Mouse (Mus musculus) midbrain, embryonic 10.5 days (tissue): ENCODE measurements around the gene Siah1b. TPM values are rescaled to one million over a fixed set of nuclear protein-coding genes. Genes with fewer than 3 reads are reported as not detected.

ENCODE experiments used
- DNase-seq: peaks from one replicate; pipeline ENCODE4 v3.0.0-alpha.2; 2017; ENCODE audit warnings: low spot score
- H3K27ac ChIP-seq: fragments of 300-500 bp; sonication (generic); replicated peaks from 2 replicates; pipeline ENCODE4 v1.5.1; 2016; ENCODE audit warnings: mild to moderate bottlenecking
- H3K27me3 ChIP-seq: fragments of 300-500 bp; sonication (generic); 2 replicates; pipeline ENCODE4 v1.6.1; 2016; ENCODE audit warnings: low read depth, mild to moderate bottlenecking; ENCODE audit not compliant: poor library complexity, severe bottlenecking
- H3K36me3 ChIP-seq: fragments of 300-500 bp; sonication (generic); 2 replicates; pipeline ENCODE4 v1.6.1; 2016; ENCODE audit warnings: mild to moderate bottlenecking, moderate library complexity
- H3K4me1 ChIP-seq: fragments of 300-500 bp; sonication (generic); 2 replicates; pipeline ENCODE4 v1.6.1; 2016
- H3K4me3 ChIP-seq: fragments of 300-500 bp; sonication (generic); 2 replicates; pipeline ENCODE4 v1.5.1; 2016; ENCODE audit warnings: mild to moderate bottlenecking, moderate library complexity
- H3K9me3 ChIP-seq: fragments of 300-500 bp; sonication (generic); replicated peaks from 2 replicates; pipeline ENCODE4 v1.6.1; 2016; ENCODE audit warnings: mild to moderate bottlenecking
- WGBS: fragments of 180-500 bp; shearing (Covaris S2); methylation state at CpG from one replicate; pipeline ENCODE4 v1.1.7; 2016; 5-methylcytosine and 5-hydroxymethylcytosine counted together
- polyA plus RNA-seq: library from polyadenylated mRNA; unstranded; fragments of >200 nt; fragmentation: Nextera tagmentation; extraction: Ambion mirVana; gene quantifications from 2 replicates; pipeline ENCODE4 v1.2.1, GENCODE M21; 2016

Gene Siah1b
- 44.5 and 49.8 TPM in 2 replicates for polyA plus RNA-seq

DNA sequence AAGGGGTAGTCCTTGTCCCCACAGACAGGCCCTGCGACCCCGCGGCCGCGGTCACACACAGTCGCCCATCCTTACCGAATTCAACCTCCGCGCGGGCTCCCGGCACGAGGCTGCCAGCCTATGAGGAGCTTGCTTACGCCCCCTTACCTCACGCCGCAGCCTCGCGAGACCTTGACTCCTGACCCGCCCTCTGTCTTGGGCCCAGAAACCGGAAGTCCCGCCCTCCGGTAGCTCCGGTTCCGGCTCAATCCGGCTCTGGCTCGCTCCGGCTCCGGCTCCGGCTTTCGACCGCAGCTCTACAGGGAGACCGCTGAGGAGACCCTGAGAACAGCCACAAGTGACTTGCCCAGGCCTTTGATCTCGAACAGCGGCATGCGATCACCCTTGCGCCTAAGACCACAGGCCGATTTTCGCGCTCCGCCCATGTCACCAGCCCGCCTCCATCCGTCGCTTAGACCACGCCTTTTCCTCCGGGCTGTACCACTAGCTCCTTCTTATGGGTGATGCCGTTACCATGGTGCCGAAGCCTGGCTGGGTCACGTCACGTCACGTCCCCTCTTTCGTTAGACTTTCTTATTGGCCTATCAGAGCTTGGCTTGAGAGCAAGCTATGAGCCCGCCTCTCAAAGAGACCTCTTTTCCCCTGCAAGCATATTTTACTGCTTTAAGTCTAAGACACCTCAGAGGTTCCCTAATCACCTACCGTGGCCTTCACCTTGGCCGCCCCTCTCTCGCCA, at the start of gene Siah1b:
Gene Siah1b (minus strand): TSS at position 454 of the 736 bp plus-strand sequence.
- Histone ChIP-seq H3K36me3 (peaks cover 25% of the 10 kb centered on the region), H3K4me3 (peak within 1 kb of the TSS; percentile 63), H3K27me3 (peaks cover 79% of the 10 kb centered on the region), H3K27ac (peak within 1 kb of the TSS; percentile 96), H3K9me3 (no peaks in the 10 kb centered on the region), H3K4me1 (peaks cover 7% of the 10 kb centered on the region; the same call in 1 of the 2 replicates)
- DNase-seq: peak; percentile 89
- 22% methylated on average over 54 of the region's 54 CpGs for WGBS

DNA sequence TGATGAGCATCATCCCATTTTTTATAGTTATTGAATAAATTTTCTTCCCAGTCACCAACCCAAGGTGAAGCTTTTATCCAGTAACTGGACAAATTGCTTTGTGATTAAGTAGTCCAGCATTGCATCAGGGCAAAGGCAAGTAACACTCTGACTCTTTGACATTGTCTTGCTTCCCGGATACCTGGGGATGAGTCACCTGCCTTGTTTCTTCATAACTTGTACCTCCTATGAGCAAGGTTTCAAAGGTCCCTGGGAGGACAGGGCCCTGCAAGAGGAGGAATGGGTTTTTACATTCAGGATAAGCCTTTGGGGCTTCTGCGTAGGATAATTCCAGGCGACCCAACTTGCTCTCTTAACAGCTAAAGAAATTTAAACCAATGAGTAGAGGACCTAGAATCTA, 47.6 kb upstream of the Siah1b start:
- Histone ChIP-seq H3K27me3 (peaks cover 72% of the 10 kb centered on the region), H3K4me3 (no peak overlapping the region), H3K36me3 (no peaks in the 10 kb centered on the region), H3K27ac (no peak overlapping the region), H3K4me1 (no peaks in the 10 kb centered on the region), H3K9me3 (no peaks in the 10 kb centered on the region)
- WGBS: 97% methylated on average over 3 of the region's 3 CpGs
- DNase-seq: no peak

- Histone ChIP-seq H3K4me3 (no peak overlapping the region), H3K27ac (no peak overlapping the region), H3K4me1 (no peaks in the 10 kb centered on the region), H3K27me3 (peaks cover 55% of the 10 kb centered on the region), H3K36me3 (no peaks in the 10 kb centered on the region), H3K9me3 (no peaks in the 10 kb centered on the region)
- WGBS: 89% methylated on average over 6 of the region's 6 CpGs
- DNase-seq: no peak
These were observed 37.5 kb upstream of the Siah1b start for GRCm38 (mm10) chrX:164113744-164114143.

- DNase-seq: no peak
- 86% methylated on average over 3 of the region's 3 CpGs for WGBS
- Histone ChIP-seq H3K9me3 (no peaks in the 10 kb centered on the region), H3K36me3 (no peaks in the 10 kb centered on the region), H3K4me3 (no peak overlapping the region), H3K27ac (no peak overlapping the region), H3K4me1 (no peaks in the 10 kb centered on the region), H3K27me3 (peaks cover 76% of the 10 kb centered on the region)
These were observed 34.9 kb upstream of the Siah1b start for GRCm38 (mm10) chrX:164111146-164111545.

DNA sequence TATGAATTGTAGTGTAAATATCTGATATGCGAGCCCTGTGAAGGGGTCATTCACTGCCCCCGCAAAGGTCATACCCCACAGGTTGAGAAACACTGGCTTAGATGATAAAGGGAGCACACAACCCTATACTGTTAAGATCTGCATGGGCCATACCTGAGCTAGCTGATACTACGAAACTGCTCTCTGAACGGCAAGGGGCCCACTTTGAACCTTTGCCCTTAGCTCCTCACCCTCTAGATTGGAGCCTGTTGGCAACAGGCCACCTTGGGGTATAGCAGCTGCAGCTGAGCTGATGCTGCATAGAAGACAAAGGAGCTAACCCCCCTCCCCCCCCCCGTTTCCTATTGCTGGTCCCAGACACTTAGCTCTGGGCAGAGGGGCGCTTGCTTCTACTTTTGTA, 26.4 kb upstream of the Siah1b start:
- H3K9me3 ChIP-seq: no peaks in the 10 kb centered on the region
- no peaks in the 10 kb centered on the region for H3K4me1 ChIP-seq
- no peak for DNase-seq
- no peak overlapping the region for H3K27ac ChIP-seq
- 75% methylated on average over 6 of the region's 6 CpGs for WGBS
- H3K27me3 ChIP-seq: peaks cover 88% of the 10 kb centered on the region
- H3K4me3 ChIP-seq: no peak overlapping the region
- no peaks in the 10 kb centered on the region for H3K36me3 ChIP-seq

DNA sequence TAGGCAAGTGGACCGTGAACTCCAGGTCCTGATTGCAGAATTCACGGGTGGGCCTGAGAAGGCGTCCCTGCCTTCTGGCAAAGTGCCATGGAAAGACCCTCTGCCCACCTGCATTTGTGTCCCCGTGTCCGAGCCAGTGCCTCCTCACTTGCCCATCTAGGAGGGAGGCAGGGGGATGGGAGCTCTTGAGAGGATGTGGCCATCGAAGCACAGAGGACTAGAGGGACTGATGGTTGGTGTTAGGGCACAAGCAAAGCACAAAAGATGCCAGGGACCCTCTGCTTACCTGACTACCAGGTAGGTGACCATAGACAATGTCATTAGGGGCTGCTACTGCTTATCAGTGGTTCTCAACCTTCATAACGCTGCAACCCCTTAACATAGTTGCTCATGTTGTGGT, 25.9 kb upstream of the Siah1b start:
- no peak for DNase-seq
- peaks cover 86% of the 10 kb centered on the region for H3K27me3 ChIP-seq
- WGBS: 92% methylated on average over 7 of the region's 7 CpGs
- no peak overlapping the region for H3K4me3 ChIP-seq
- no peak overlapping the region for H3K27ac ChIP-seq
- H3K36me3 ChIP-seq: no peaks in the 10 kb centered on the region
- no peaks in the 10 kb centered on the region for H3K4me1 ChIP-seq
- H3K9me3 ChIP-seq: no peaks in the 10 kb centered on the region

GRCm38 (mm10) chrX:164101483-164101882, 25.2 kb upstream of the Siah1b start:
- H3K36me3 ChIP-seq: no peaks in the 10 kb centered on the region
- H3K4me1 ChIP-seq: no peaks in the 10 kb centered on the region
- H3K27ac ChIP-seq: no peak overlapping the region
- no peaks in the 10 kb centered on the region for H3K9me3 ChIP-seq
- DNase-seq: no peak
- peaks cover 85% of the 10 kb centered on the region for H3K27me3 ChIP-seq
- no peak overlapping the region for H3K4me3 ChIP-seq

DNA sequence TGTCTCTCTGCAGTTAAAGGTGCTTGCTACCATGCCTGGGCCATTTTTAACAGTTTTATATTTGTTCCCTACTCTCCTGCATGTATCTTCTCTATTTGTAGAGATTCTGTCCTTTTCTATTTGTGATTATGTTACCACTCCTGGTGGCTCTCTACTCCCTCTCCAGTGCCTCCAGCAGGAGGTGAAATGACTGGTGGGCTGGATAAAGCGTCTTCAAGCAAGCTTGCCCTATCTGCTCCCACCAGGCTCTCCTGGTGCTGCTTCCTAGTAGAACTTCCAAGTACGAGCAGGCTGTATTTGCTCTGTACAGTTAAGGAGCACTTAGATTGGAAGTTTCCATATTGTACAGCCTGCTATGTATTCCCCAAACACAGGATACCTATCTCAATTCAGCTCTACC, 19.5 kb upstream of the Siah1b start:
- DNase-seq: no peak
- Histone ChIP-seq H3K9me3 (no peaks in the 10 kb centered on the region), H3K4me1 (no peaks in the 10 kb centered on the region), H3K27ac (no peak overlapping the region), H3K27me3 (peaks cover 92% of the 10 kb centered on the region), H3K4me3 (no peak overlapping the region), H3K36me3 (no peaks in the 10 kb centered on the region)
- WGBS: 71% methylated on average over 2 of the region's 2 CpGs

GRCm38 (mm10) chrX:164093435-164093834, 17.1 kb upstream of the Siah1b start:
- Histone ChIP-seq H3K4me3 (no peak overlapping the region), H3K36me3 (no peaks in the 10 kb centered on the region), H3K9me3 (no peaks in the 10 kb centered on the region), H3K27ac (no peak overlapping the region), H3K4me1 (no peaks in the 10 kb centered on the region), H3K27me3 (peaks cover 96% of the 10 kb centered on the region)
- WGBS: 79% methylated on average over 5 of the region's 5 CpGs
- DNase-seq: no peak

DNA sequence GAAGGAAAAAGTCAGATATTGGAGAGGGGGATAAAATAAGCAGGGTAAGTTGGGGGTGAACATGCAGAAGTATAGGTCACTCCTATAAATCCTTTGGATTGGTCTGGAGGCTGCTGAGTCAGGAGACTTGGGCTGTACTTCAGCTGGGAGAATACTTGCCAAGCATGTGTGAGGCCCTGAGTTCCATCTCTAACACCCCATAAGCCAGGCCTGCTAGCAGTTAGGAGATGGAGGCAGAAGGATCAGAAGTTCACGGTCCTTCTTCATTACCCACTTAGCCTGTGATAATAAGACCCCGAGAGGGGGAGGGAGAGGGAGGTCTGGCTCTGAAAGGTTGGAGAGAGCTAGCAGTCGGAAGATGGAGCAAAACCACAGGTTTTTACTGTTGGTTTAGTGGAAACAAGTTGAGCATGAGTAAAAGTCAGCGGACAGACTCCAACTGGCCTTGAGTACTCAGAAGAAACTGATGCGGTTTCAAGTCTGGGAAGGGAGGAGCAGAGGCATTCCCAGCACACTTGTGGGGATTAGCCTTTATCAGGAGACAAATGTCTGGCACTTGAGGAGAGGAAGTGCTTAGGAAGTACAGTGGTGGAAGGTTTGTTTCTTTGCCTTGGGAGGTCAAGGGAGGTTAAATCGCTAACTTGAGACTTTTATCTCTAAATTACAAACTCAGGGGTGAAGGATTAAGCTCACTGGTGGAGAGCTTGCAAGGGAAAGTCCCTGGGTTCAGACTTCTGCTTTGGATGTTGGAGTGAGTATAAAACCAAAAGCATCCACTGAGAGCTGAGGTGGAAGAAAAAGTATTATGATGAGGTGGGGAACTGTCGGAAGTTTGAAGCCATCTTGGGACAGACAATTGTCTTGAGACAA, 16.2 kb upstream of the Siah1b start:
- H3K27ac ChIP-seq: no peak overlapping the region
- H3K9me3 ChIP-seq: no peaks in the 10 kb centered on the region
- no peaks in the 10 kb centered on the region for H3K4me1 ChIP-seq
- H3K36me3 ChIP-seq: no peaks in the 10 kb centered on the region
- peaks cover 95% of the 10 kb centered on the region for H3K27me3 ChIP-seq
- no peak overlapping the region for H3K4me3 ChIP-seq
- no peak for DNase-seq
- 54% methylated on average over 7 of the region's 7 CpGs for WGBS

DNA sequence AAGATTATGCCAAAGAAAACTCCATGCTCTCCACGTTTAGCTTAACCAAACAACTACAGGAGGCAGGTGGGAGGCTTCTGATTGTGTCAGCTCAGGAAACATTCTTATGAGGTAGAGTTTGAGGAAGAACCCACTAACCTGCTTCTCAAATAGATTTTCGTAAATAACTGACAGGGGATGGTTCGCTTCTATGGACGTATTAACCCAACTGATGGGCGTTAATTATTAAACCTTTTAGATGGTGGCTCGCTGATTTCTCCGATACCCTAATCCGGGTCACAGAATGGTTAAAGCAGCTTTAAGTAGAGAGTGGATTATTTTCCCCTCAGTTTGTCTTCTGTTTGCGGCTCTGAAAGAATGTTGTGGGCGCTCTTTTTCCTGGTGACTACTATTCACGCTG, 13.6 kb upstream of the Siah1b start:
- no peak for DNase-seq
- Histone ChIP-seq H3K9me3 (no peaks in the 10 kb centered on the region), H3K27me3 (peaks cover 91% of the 10 kb centered on the region), H3K4me1 (no peaks in the 10 kb centered on the region), H3K36me3 (no peaks in the 10 kb centered on the region), H3K4me3 (no peak overlapping the region), H3K27ac (no peak overlapping the region)
- 72% methylated on average over 11 of the region's 11 CpGs for WGBS

DNA sequence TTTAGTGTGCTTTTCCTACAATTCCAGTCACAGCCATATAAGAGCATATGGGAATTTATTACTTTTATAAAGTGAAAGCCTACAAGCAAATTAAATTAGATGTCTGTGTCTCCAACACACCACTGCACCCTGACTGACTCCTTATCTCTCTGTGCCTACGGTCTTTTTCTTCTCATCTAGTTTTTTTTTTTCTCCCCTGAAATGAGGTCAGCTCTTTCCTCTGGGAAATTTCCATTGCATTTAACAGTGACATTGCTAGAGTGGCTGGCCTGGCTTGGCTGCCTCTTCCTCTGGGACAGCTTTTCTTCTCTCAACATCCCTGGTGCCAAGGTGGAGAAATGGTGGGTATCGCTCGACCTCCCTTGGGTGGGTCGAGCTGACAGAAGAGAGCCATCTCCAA, 12.3 kb upstream of the Siah1b start, which contains the start of gene Cltrn:
Gene Cltrn (plus strand): TSS at position 249 of the 400 bp plus-strand sequence.
- H3K36me3 ChIP-seq: no peaks in the 10 kb centered on the region
- peaks cover 90% of the 10 kb centered on the region for H3K27me3 ChIP-seq
- DNase-seq: no peak
- no peak within 1 kb of the TSS for H3K27ac ChIP-seq
- WGBS: 87% methylated on average over 4 of the region's 4 CpGs
- H3K9me3 ChIP-seq: no peaks in the 10 kb centered on the region
- H3K4me3 ChIP-seq: no peak within 1 kb of the TSS
- H3K4me1 ChIP-seq: no peaks in the 10 kb centered on the region

DNA sequence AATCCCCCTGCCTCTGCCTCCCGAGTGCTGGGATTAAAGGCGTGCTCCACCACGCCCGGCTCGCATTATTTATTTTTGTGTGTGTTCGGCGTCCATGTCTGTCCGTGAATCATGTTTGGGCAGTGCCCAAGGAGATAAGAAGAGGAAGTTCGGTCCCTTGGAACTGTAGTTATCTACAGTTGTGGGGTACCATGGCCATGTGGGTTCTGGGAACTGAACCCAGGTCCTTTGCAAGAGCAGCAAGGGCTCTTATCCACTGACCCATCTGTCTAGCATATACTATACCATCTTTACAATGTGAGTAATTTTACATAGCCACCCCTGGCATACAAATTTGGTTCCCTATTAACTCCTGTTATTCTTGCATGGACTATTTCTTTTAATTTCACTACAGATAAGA, 5.7 kb upstream of the Siah1b start:
- H3K4me3 ChIP-seq: no peak overlapping the region
- H3K4me1 ChIP-seq: no peaks in the 10 kb centered on the region
- 93% methylated on average over 9 of the region's 9 CpGs for WGBS
- H3K27me3 ChIP-seq: peaks cover 75% of the 10 kb centered on the region
- no peaks in the 10 kb centered on the region for H3K9me3 ChIP-seq
- no peak overlapping the region for H3K27ac ChIP-seq
- H3K36me3 ChIP-seq: no peaks in the 10 kb centered on the region
- no peak for DNase-seq
